Mouse (Mus musculus) heart, embryonic 11.5 days (tissue): ENCODE results near the gene Sipa1l2. TPM values are rescaled to one million over a fixed set of nuclear protein-coding genes. Genes with fewer than 3 reads are reported as not detected.
A peak's percentile ranks its signal among the peaks of the same experiment; 100 is the strongest.

Source experiments
- ATAC-seq: fragments of 200-750 bp; cut with Nextera tagmentation; replicated peaks from 2 replicates; pipeline ENCODE4 v1.8.0; 2017; ENCODE audit warnings: moderate library complexity; ENCODE audit not compliant: insufficient number of reproducible peaks, low FRiP score, low TSS enrichment
- H3K27ac ChIP-seq: fragments of 300-500 bp; sonication (generic); 2 replicates; pipeline ENCODE4 v1.5.1; 2014; ENCODE audit warnings: mild to moderate bottlenecking, low read depth, low read length
- H3K27me3 ChIP-seq: fragments of 300-500 bp; sonication (generic); 2 replicates; pipeline ENCODE4 v1.6.1; 2014; ENCODE audit warnings: mild to moderate bottlenecking, low read length, mixed read lengths; ENCODE audit not compliant: control insufficient read depth, insufficient read depth
- H3K36me3 ChIP-seq: fragments of 300-500 bp; sonication (generic); 2 replicates; pipeline ENCODE4 v1.6.1; 2014; ENCODE audit warnings: mild to moderate bottlenecking, low read length, moderate library complexity, mixed read lengths; ENCODE audit not compliant: control insufficient read depth, insufficient read depth
- H3K4me1 ChIP-seq: fragments of 300-500 bp; sonication (generic); 2 replicates; pipeline ENCODE4 v1.6.1; 2014; ENCODE audit warnings: low read length; ENCODE audit not compliant: control insufficient read depth, insufficient read depth
- H3K4me2 ChIP-seq: fragments of 300-500 bp; sonication (generic); 2 replicates; pipeline ENCODE4 v1.6.1; 2014; ENCODE audit warnings: mild to moderate bottlenecking, moderate library complexity
- H3K4me3 ChIP-seq: fragments of 300-500 bp; sonication (generic); 2 replicates; pipeline ENCODE4 v1.5.1; 2014; ENCODE audit warnings: low read depth, low read length
- H3K9ac ChIP-seq: fragments of 300-500 bp; sonication (generic); 2 replicates; pipeline ENCODE4 v1.6.1; 2014; ENCODE audit warnings: mild to moderate bottlenecking, low read depth, low read length, moderate library complexity
- H3K9me3 ChIP-seq: fragments of 300-500 bp; sonication (generic); replicated peaks from 2 replicates; pipeline ENCODE4 v1.6.1; 2016; ENCODE audit warnings: low read length; ENCODE audit not compliant: control insufficient read depth
- whole genome bisulfite sequencing: fragments of 180-500 bp; shearing (Covaris S2); extraction: QIAGEN DNeasy Blood & Tissue Kit; methylation state at CpG from one replicate; pipeline ENCODE4 v1.1.7; 2014; ENCODE audit not compliant: insufficient replicate concordance; 5-methylcytosine and 5-hydroxymethylcytosine counted together
- polyA plus RNA-seq: library from polyadenylated mRNA; unstranded; fragments of >200 nt; fragmentation: Nextera tagmentation; extraction: Ambion mirVana; gene quantifications from 2 replicates; pipeline ENCODE4 v1.2.1, GENCODE M21; 2014

Sipa1l2 gene
- polyA plus RNA-seq, 1 experiment from 2014 or later, result 16.8 TPM

DNA sequence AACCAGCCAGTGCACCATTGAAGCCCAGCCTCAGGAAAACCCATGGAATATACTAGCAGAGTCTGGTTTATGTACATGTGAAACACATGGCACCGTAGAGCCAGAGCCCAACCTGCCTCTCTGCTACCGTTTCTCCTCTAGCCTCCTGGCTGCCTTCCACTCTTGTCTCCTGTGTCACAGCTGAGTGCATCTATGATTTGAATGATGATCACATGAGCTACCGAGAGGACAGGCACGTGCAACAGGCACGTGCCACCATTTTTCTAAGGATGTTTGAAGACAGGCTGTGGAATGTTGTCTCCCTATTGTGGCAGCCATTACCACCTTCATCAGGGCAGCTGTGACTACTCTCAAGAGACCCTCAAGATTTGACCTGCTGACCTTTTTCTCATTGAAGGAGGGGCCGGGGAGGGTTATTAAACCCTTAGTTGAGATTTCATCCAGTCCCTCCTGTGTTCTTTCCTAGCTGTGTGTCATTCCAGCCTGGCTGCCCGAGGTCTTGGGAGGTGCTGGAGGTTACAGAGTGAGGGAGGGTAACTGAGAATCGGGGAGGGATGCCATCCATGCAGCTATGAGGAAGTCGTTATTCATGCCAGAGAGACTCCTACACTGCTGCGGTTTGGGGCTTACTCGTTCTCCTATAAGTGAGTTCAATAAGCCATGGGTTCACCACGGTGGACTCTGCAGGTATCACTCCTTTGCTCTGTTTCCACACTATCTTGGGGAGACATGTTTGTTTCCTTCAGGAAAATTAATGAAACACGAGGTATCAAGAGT lies 181.0 kb downstream of the Sipa1l2 start:
- no peaks in the 10 kb centered on the region for H3K27me3 ChIP-seq
- peak overlapping the region; percentile 81 for H3K27ac ChIP-seq
- H3K36me3 ChIP-seq, result no peaks in the 10 kb centered on the region
- no peak overlapping the region for H3K4me2 ChIP-seq
- ATAC-seq, result no peak
- no peaks in the 10 kb centered on the region for H3K9me3 ChIP-seq
- no peak overlapping the region for H3K9ac ChIP-seq
- peaks cover 57% of the 10 kb centered on the region for H3K4me1 ChIP-seq
- H3K4me3 ChIP-seq, result no peak overlapping the region
- 62% methylated on average over 13 of the region's 13 CpGs for WGBS

DNA sequence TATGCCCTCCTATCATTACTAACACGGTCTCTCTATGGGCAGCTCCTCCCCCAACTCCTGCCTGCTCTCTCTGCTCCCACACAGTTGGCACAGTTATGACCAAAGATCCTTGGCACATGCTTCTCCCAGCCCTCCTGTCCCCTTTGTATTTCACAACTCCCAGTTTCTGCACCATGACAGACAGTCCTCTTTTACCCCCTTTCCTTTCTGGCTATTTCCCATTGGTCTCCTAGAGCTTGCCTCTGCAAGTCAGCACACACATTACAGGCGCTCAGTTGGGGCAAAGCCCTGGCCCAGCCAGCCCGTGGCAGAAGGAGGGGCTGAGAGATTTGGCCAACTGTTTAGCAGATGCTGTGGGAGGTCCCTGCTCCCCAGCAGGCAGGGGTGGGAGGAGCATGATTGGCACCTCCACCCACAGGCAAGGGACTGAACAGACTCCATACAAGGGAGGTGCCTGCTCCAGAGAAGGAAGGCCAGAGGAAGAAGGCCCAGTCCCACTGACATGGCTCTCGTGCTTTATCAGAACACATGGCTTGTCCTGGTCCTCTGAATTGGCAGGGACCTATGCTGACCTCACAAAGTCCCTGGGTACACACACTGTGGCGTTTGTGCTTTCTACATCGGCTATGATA lies 184.0 kb downstream of the Sipa1l2 start:
- no peak overlapping the region for H3K4me2 ChIP-seq
- no peak; the same call in 1 of the 2 replicates for ATAC-seq
- no peaks in the 10 kb centered on the region for H3K36me3 ChIP-seq
- no peak overlapping the region for H3K4me3 ChIP-seq
- WGBS, result 28% methylated on average over 6 of the region's 6 CpGs
- H3K27me3 ChIP-seq, result no peaks in the 10 kb centered on the region
- H3K9me3 ChIP-seq, result no peaks in the 10 kb centered on the region
- peaks cover 45% of the 10 kb centered on the region for H3K4me1 ChIP-seq
- peak overlapping the region; percentile 13; the same call in 1 of the 2 replicates for H3K9ac ChIP-seq
- H3K27ac ChIP-seq, result peak overlapping the region; percentile 62

DNA sequence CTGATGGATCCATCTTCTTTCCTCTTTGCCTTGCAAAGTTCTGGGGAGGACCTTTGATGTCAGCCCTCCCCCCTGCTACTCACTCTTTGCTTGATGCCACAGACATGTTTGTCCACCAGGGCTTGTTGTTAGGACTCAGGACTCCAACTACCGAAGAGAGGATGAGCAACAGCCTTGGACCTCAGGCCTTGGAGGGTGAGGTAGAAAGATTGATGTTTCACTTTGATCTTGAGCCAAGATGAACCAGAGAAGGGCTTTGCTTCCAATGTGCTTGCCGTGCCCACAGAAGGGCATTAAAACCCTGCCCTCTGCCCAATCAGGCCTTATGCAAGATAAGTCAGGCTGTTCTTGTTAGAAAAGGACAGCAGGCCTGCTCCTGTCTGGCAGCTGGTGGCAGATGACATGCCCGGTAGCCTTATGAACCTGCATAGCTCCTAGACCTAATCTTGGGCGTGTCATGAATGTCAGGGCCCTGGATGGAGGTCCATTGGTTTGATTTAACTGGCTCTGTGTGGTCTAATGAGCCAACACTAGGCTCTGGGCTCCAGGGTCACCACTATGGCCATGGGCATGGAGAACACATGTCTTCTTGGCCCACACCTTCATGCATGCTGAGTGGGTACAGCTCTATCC lies 184.9 kb downstream of the Sipa1l2 start:
- Histone ChIP-seq H3K9ac (no peak overlapping the region), H3K9me3 (no peaks in the 10 kb centered on the region), H3K27ac (no peak overlapping the region), H3K36me3 (no peaks in the 10 kb centered on the region), H3K4me1 (peaks cover 36% of the 10 kb centered on the region), H3K27me3 (no peaks in the 10 kb centered on the region), H3K4me3 (no peak overlapping the region), H3K4me2 (no peak overlapping the region)
- 93% methylated on average over 4 of the region's 4 CpGs for WGBS
- no peak for ATAC-seq

DNA sequence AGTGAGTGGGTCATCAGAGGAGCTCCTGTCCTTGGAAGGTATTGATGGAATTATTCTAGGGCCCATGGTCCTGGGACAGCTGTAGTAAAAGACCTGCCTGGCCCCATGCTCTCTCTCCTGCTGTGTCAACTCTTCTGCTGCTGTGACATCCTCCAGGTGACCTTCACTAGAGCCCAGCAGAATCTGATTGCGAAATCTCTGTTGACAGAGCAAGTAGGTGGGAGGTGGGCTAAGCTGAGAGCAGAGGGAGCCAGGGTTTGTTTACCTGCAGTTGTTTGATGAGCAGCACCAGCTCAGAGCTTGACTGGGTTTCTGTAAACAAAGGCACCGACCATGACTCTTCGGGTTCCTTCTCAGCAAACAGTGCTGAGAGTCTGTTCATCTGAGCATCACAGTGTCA lies 187.9 kb downstream of the Sipa1l2 start:
- no peaks in the 10 kb centered on the region for H3K9me3 ChIP-seq
- H3K9ac ChIP-seq, result no peak overlapping the region
- peaks cover 16% of the 10 kb centered on the region for H3K4me1 ChIP-seq
- H3K36me3 ChIP-seq, result no peaks in the 10 kb centered on the region
- no peak for ATAC-seq
- no peak overlapping the region for H3K4me3 ChIP-seq
- H3K4me2 ChIP-seq, result no peak overlapping the region
- 22% methylated on average over 3 of the region's 3 CpGs for WGBS
- no peak overlapping the region for H3K27ac ChIP-seq
- H3K27me3 ChIP-seq, result no peaks in the 10 kb centered on the region

DNA sequence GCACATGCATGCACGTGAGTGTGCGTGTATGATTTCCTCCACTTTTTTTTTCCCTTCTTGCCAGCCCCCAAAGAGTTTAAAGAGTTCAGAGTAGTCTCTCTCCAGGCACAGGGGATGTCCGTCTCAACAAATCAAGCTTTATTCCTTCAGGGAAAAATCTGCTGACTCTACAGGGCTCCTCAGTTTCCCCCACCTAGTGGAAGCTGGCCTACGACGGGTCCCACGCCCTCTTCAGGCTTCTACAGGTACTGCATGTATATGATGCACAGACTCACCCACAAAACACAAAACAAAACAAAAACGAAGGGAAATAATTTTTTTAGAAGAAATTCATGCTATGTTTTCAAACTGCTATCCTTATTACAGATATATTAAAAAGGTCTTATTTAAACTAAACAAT lies 189.7 kb downstream of the Sipa1l2 start:
- no peak overlapping the region for H3K9ac ChIP-seq
- no peaks in the 10 kb centered on the region for H3K9me3 ChIP-seq
- WGBS, result 64% methylated on average over 7 of the region's 7 CpGs
- no peaks in the 10 kb centered on the region; the same call in 1 of the 2 replicates for H3K4me1 ChIP-seq
- H3K27ac ChIP-seq, result no peak overlapping the region
- H3K36me3 ChIP-seq, result no peaks in the 10 kb centered on the region
- H3K4me3 ChIP-seq, result no peak overlapping the region
- H3K4me2 ChIP-seq, result no peak overlapping the region
- no peaks in the 10 kb centered on the region for H3K27me3 ChIP-seq
- no peak for ATAC-seq

DNA sequence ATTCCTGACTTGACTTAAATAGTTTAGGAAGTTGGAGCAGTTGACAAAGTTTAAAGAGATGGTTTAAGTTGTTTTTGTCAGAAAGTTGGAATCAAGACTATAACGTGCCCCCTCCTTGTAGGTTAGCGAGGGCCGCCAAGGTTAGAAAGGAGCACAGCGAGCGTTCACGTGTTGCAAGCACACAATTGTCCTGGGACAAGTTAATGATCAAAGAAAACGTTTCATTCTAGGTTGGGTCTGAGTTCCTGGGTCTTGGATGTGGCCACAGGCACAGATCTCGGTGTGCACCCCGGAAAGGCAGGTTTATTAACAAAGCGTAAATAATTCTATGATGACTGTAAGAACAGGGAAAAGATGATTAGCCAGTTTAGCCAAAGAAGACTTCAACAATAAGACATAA lies 190.5 kb downstream of the Sipa1l2 start:
- Histone ChIP-seq H3K27me3 (no peaks in the 10 kb centered on the region), H3K9me3 (no peaks in the 10 kb centered on the region), H3K4me1 (no peaks in the 10 kb centered on the region; the same call in 1 of the 2 replicates), H3K9ac (no peak overlapping the region), H3K4me3 (no peak overlapping the region), H3K4me2 (no peak overlapping the region), H3K27ac (no peak overlapping the region), H3K36me3 (no peaks in the 10 kb centered on the region)
- 81% methylated on average over 10 of the region's 10 CpGs for WGBS
- ATAC-seq, result no peak

DNA sequence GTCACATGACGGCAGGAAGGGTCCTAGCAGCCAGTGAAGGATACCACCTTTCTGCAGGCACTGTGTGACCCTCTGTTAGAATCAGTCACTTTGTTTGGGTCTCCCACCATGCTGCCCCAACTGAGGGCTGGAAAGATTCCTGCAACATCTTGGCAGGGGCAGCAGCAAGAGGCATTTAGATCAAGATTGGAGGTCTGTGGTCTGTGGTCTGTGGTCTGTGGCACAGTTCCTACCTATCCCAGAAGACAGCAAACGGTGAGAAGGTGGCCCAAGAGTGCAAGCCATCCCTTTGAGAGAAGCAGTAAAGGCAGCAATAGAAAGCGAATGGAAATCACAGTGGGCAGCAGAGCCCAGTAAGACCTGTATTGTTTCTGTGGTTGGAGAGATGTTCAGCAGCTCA lies 191.9 kb downstream of the Sipa1l2 start:
- WGBS, result 73% methylated on average over 3 of the region's 3 CpGs
- H3K27ac ChIP-seq, result no peak overlapping the region
- H3K4me2 ChIP-seq, result no peak overlapping the region
- no peak overlapping the region for H3K4me3 ChIP-seq
- no peak for ATAC-seq
- H3K4me1 ChIP-seq, result no peaks in the 10 kb centered on the region; the same call in 1 of the 2 replicates
- no peaks in the 10 kb centered on the region for H3K27me3 ChIP-seq
- no peak overlapping the region for H3K9ac ChIP-seq
- no peaks in the 10 kb centered on the region for H3K9me3 ChIP-seq
- no peaks in the 10 kb centered on the region for H3K36me3 ChIP-seq

DNA sequence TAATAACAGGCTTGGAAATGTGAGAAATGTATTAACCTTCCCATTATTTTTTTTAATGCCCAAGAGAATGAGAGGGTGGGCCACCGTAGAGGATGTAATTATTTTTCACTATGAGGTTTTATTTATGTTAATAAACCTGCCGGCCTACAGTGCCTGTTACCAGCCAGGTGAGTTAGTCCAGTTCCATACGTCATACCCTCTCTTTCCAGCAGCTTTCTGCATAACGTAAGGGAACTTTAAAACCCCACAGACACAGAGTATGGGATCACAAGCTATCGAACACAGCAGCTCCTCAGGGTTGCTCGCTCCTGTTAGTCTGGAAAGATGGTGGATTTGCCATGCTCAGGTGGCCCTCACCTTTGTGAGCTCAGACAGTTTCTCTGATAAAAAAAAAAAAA lies 193.2 kb downstream of the Sipa1l2 start:
- no peak overlapping the region for H3K9ac ChIP-seq
- H3K9me3 ChIP-seq, result no peaks in the 10 kb centered on the region
- no peaks in the 10 kb centered on the region for H3K27me3 ChIP-seq
- WGBS, result 85% methylated on average over 6 of the region's 6 CpGs
- no peaks in the 10 kb centered on the region for H3K4me1 ChIP-seq
- ATAC-seq, result no peak
- no peak overlapping the region for H3K4me3 ChIP-seq
- H3K4me2 ChIP-seq, result no peak overlapping the region
- H3K36me3 ChIP-seq, result no peaks in the 10 kb centered on the region
- H3K27ac ChIP-seq, result no peak overlapping the region
